ENCODE assay signal across 8 mouse cellular contexts in the genomic region with DNA sequence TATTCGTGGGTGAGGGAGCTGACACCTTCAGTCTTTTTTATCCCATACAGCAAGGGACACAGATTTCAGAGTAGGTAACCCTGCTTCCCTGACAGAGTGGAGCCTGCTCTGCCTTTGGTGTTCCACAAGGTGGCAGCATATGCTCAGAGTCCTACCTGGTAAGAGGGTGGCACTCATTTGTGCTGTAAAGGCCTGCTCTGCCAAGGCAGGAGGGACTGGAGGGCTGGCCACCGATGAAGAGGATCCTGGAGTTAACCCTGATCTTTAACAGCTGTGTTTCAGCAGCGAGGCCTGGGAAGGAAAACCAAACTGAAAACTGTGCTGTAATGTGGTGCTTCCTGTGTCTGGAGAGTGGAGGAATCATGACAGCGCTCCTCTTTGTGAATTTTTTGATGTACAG.
DNase-seq lines count a peak whose midpoint lies in the region; ATAC-seq and TF ChIP-seq lines count a peak whose summit lies in the region.

No protein-coding gene starts in this region.

- H3K27me3 ChIP-seq in Patski: peaks cover 6% of the 10 kb centered on the region
- no peaks in the 10 kb centered on the region for H3K27me3 ChIP-seq in embryonic facial prominence, embryonic 13.5 days
- no peaks in the 10 kb centered on the region for H3K27me3 ChIP-seq in hindbrain, postnatal 0 days (ENCODE audit: insufficient read depth, low read length)
- no peaks in the 10 kb centered on the region for H3K27me3 ChIP-seq in limb, embryonic 12.5 days

- POLR2A ChIA-PET in Patski (lab: Charles Lee): interaction anchor here (0.6 kb wide), 1 partner anchor 108 kb away, joined by 6 read pairs; no protein-coding TSS in a partner anchor

- no peaks in the 10 kb centered on the region for H3K9me3 ChIP-seq in embryonic facial prominence, embryonic 13.5 days
- H3K9me3 ChIP-seq in hindbrain, postnatal 0 days (ENCODE audit: low read length): no peaks in the 10 kb centered on the region
- no peaks in the 10 kb centered on the region for H3K9me3 ChIP-seq in limb, embryonic 12.5 days

- DNase-seq in heart, adult 11 months: peak; percentile 94
- DNase-seq in heart, postnatal 25 days (ENCODE audit: low spot score): no peak
- DNase-seq in Patski (ENCODE audit: low read depth, low spot score): no peak
- peak; percentile 75 for DNase-seq in hindbrain, postnatal 0 days (ENCODE audit: low spot score)
- no peak for DNase-seq in ovary, postnatal 10 days (ENCODE audit: low spot score)

- peak overlapping the region; percentile 7; the same call in 1 of the 2 replicates for H3K27ac ChIP-seq in embryonic facial prominence, embryonic 13.5 days
- H3K27ac ChIP-seq in hindbrain, postnatal 0 days: 0 out of 2 replicates have a peak overlapping the region, but pooled peaks have one; percentile 15
- no peak overlapping the region for H3K27ac ChIP-seq in limb, embryonic 12.5 days
- H3K27ac ChIP-seq in olfactory bulb, adult 2 months (ENCODE audit: insufficient read depth, low read depth, low read length): no peak overlapping the region

- H3K4me1 ChIP-seq in embryonic facial prominence, embryonic 13.5 days: no peaks in the 10 kb centered on the region; the same call in 1 of the 2 replicates
- H3K4me1 ChIP-seq in hindbrain, postnatal 0 days (ENCODE audit: insufficient read depth, low read length): peaks cover 5% of the 10 kb centered on the region
- H3K4me1 ChIP-seq in limb, embryonic 12.5 days (replicated peaks): peaks cover 24% of the 10 kb centered on the region
- no peaks in the 10 kb centered on the region; the same call in 1 of the 2 replicates for H3K4me1 ChIP-seq in olfactory bulb, adult 2 months (ENCODE audit: control insufficient read depth, insufficient read depth, low read length)

- in situ Hi-C loops in Patski (cut with MboI; ENCODE audit: low pct_unique_long_range_greater_than_20kb): loop anchor here (5.0 kb wide), 2 partner anchors 107 to 132 kb away; no protein-coding TSS in a partner anchor

- no peak overlapping the region for H3K9ac ChIP-seq in embryonic facial prominence, embryonic 13.5 days
- no peak overlapping the region for H3K9ac ChIP-seq in hindbrain, postnatal 0 days (replicated peaks; ENCODE audit: low read length)
- H3K9ac ChIP-seq in limb, embryonic 12.5 days (replicated peaks): no peak overlapping the region

- peak; percentile 87 for TF ChIP-seq CTCF in Patski (IDR thresholded peaks at IDR 0.05)
- TF ChIP-seq CTCF in hindbrain, postnatal 0 days (IDR thresholded peaks at IDR 0.05; ENCODE audit: low read depth): peak; percentile 88
- TF ChIP-seq CTCF in olfactory bulb, adult 2 months (IDR thresholded peaks at IDR 0.05; ENCODE audit: insufficient read depth, low read depth, low read length): peak; percentile 42; the same call in 1 of the 2 replicates

- intact Hi-C loops in heart, postnatal 25 days (cut with DNase I): loop anchor here (5.0 kb wide), 1 partner anchor 132 kb away; no protein-coding TSS in a partner anchor

- ATAC-seq in Patski: peak; percentile 75
- ATAC-seq in embryonic facial prominence, embryonic 13.5 days (ENCODE audit: insufficient number of reproducible peaks, insufficient read depth, low FRiP score, low TSS enrichment, low read depth): no peak
- no peak; the same call in 1 of the 2 replicates for ATAC-seq in hindbrain, postnatal 0 days
- 0 out of 2 replicates have a peak, but pooled peaks have one; percentile 53 for ATAC-seq in limb, embryonic 12.5 days (ENCODE audit: insufficient number of reproducible peaks, insufficient read depth, low FRiP score, low TSS enrichment, low read depth)

- WGBS in embryonic facial prominence, embryonic 13.5 days: 41% methylated on average over 4 of the region's 4 CpGs
- WGBS in hindbrain, postnatal 0 days: 41% methylated on average over 4 of the region's 4 CpGs
- 36% methylated on average over 4 of the region's 4 CpGs for WGBS in limb, embryonic 12.5 days
- WGBS in olfactory bulb, adult 2 months: 44% methylated on average over 4 of the region's 4 CpGs

- no peaks in the 10 kb centered on the region for H3K36me3 ChIP-seq in embryonic facial prominence, embryonic 13.5 days
- H3K36me3 ChIP-seq in hindbrain, postnatal 0 days (ENCODE audit: insufficient read depth, low read length): no peaks in the 10 kb centered on the region
- H3K36me3 ChIP-seq in limb, embryonic 12.5 days: no peaks in the 10 kb centered on the region

- H3K4me3 ChIP-seq in embryonic facial prominence, embryonic 13.5 days: no peak overlapping the region
- H3K4me3 ChIP-seq in hindbrain, postnatal 0 days (ENCODE audit: low read length): no peak overlapping the region
- H3K4me3 ChIP-seq in limb, embryonic 12.5 days (replicated peaks): no peak overlapping the region
- no peak overlapping the region for H3K4me3 ChIP-seq in olfactory bulb, adult 2 months (ENCODE audit: insufficient read depth, low read depth, low read length)

- H3K4me2 ChIP-seq in embryonic facial prominence, embryonic 13.5 days: no peak overlapping the region
- no peak overlapping the region for H3K4me2 ChIP-seq in hindbrain, postnatal 0 days (ENCODE audit: low read depth, low read length)
- H3K4me2 ChIP-seq in limb, embryonic 12.5 days: no peak overlapping the region

- no peak for TF ChIP-seq POLR2A in olfactory bulb, adult 2 months (IDR thresholded peaks at IDR 0.05; ENCODE audit: insufficient read depth, low read depth, low read length)

- CTCF ChIA-PET in Patski (lab: Charles Lee): interaction anchor here (1.1 to 10.0 kb wide), 11 partner anchors 9 to 146 kb away, joined by 3 to 77 read pairs (median 6); no protein-coding TSS in a partner anchor

Comparison
In these comparisons a context has a peak if more than half of its experiments do, and no peak if none do; other contexts are left out.
1. DNase-seq: peak in heart, adult 11 months (single experiment) and hindbrain, postnatal 0 days (single experiment); none in heart, postnatal 25 days (single experiment), Patski (single experiment) and ovary, postnatal 10 days (single experiment).
2. ATAC-seq: peak in Patski (single experiment) and limb, embryonic 12.5 days (single experiment); none in embryonic facial prominence, embryonic 13.5 days (single experiment) and hindbrain, postnatal 0 days (single experiment).
3. H3K27ac ChIP-seq: peak in embryonic facial prominence, embryonic 13.5 days (single experiment) and hindbrain, postnatal 0 days (single experiment); none in limb, embryonic 12.5 days (single experiment) and olfactory bulb, adult 2 months (single experiment).
4. Peak in every context shown above with its lines, with median percentiles within 50 percentile points of each other: CTCF ChIP-seq.